Mouse (Mus musculus) small intestine, adult 2 months (tissue): ENCODE measurements around the gene Tmem30b. TPM values are rescaled to one million over a fixed set of nuclear protein-coding genes. Genes with fewer than 3 reads are reported as not detected.

ENCODE experiments used
- H3K27ac ChIP-seq: fragments of 200-500 bp; 2 replicates; pipeline ENCODE4 v1.5.1; 2012; ENCODE audit warnings: low read depth, low read length, control low read depth, inconsistent platforms; ENCODE audit not compliant: insufficient read depth
- H3K27me3 ChIP-seq: fragments of 200-500 bp; 2 replicates; pipeline ENCODE4 v1.6.1; 2012; ENCODE audit warnings: mild to moderate bottlenecking, moderate library complexity, low read length, inconsistent platforms; ENCODE audit not compliant: control insufficient read depth, insufficient read depth
- H3K36me3 ChIP-seq: fragments of 200-500 bp; 2 replicates; pipeline ENCODE4 v1.6.1; 2012; ENCODE audit warnings: mild to moderate bottlenecking, low read length, control low read depth, inconsistent platforms; ENCODE audit not compliant: control insufficient read depth, insufficient read depth
- H3K4me1 ChIP-seq: fragments of 200-500 bp; 2 replicates; pipeline ENCODE4 v1.6.1; 2012; ENCODE audit warnings: low read length, inconsistent platforms, mixed read lengths; ENCODE audit not compliant: control insufficient read depth, insufficient read depth, insufficient read length
- H3K4me3 ChIP-seq: fragments of 200-500 bp; 2 replicates; pipeline ENCODE4 v1.5.1; 2012; ENCODE audit warnings: low read depth, mild to moderate bottlenecking, control low read depth, inconsistent platforms, low read length, moderate library complexity
- CTCF ChIP-seq: fragments of 200-500 bp; IDR thresholded peaks from 2 replicates; pipeline ENCODE4 v1.5.1; 2012; ENCODE audit warnings: low read depth, mild to moderate bottlenecking, control low read depth, inconsistent platforms, low read length, moderate library complexity, mixed read lengths; ENCODE audit not compliant: insufficient replicate concordance, insufficient read length; ENCODE audit errors: extremely low read depth
- POLR2A ChIP-seq: fragments of 200-500 bp; IDR thresholded peaks from 2 replicates; pipeline ENCODE4 v1.6.1; 2012; ENCODE audit warnings: low read depth, mild to moderate bottlenecking, control low read depth, inconsistent platforms, low read length, moderate library complexity
- WGBS: fragments of 180-500 bp; shearing (Covaris S2); methylation state at CpG from one replicate; pipeline ENCODE4 v1.1.7; 2018; 5-methylcytosine and 5-hydroxymethylcytosine counted together
- polyA plus RNA-seq: library from polyadenylated mRNA; depleted of rRNA; stranded (reverse); fragments of >200 nt; gene quantifications from 2 replicates; pipeline ENCODE4 v1.2.3, GENCODE M21; 2012

Gene Tmem30b
- polyA plus RNA-seq, 1 experiment: 184 TPM

- H3K36me3 ChIP-seq: no peaks in the 10 kb centered on the region
- no peak overlapping the region for H3K27ac ChIP-seq
- no peaks in the 10 kb centered on the region for H3K27me3 ChIP-seq
- TF ChIP-seq POLR2A: no peak
- no peak for TF ChIP-seq CTCF
- no peak overlapping the region for H3K4me3 ChIP-seq
- peaks cover 6% of the 10 kb centered on the region; the same call in 1 of the 2 replicates for H3K4me1 ChIP-seq
- WGBS: 81% methylated on average over 8 of the region's 8 CpGs
These were observed 20.8 kb downstream of the Tmem30b start for GRCm38 (mm10) chr12:73525254-73525885.

- no peak overlapping the region for H3K4me3 ChIP-seq
- no peaks in the 10 kb centered on the region for H3K36me3 ChIP-seq
- no peaks in the 10 kb centered on the region for H3K27me3 ChIP-seq
- H3K4me1 ChIP-seq: no peaks in the 10 kb centered on the region
- no peak for TF ChIP-seq POLR2A
- TF ChIP-seq CTCF: no peak
- 85% methylated on average over 12 of the region's 12 CpGs for WGBS
- H3K27ac ChIP-seq: no peak overlapping the region
These were observed 23.1 kb downstream of the Tmem30b start for GRCm38 (mm10) chr12:73523066-73523465.

GRCm38 (mm10) chr12:73521944-73522343, 24.2 kb downstream of the Tmem30b start:
- WGBS: 87% methylated on average over 3 of the region's 3 CpGs
- H3K27ac ChIP-seq: no peak overlapping the region
- TF ChIP-seq CTCF: no peak
- TF ChIP-seq POLR2A: no peak
- H3K27me3 ChIP-seq: no peaks in the 10 kb centered on the region
- no peaks in the 10 kb centered on the region for H3K36me3 ChIP-seq
- H3K4me1 ChIP-seq: no peaks in the 10 kb centered on the region
- no peak overlapping the region for H3K4me3 ChIP-seq

GRCm38 (mm10) chr12:73521238-73521841, 24.9 kb downstream of the Tmem30b start:
- 55% methylated on average over 15 of the region's 15 CpGs for WGBS
- TF ChIP-seq POLR2A (no peak), CTCF (no peak)
- Histone ChIP-seq H3K27ac (no peak overlapping the region), H3K36me3 (no peaks in the 10 kb centered on the region), H3K4me1 (no peaks in the 10 kb centered on the region), H3K27me3 (no peaks in the 10 kb centered on the region), H3K4me3 (no peak overlapping the region)

GRCm38 (mm10) chr12:73517768-73518167, 28.4 kb downstream of the Tmem30b start:
- Histone ChIP-seq H3K4me3 (no peak overlapping the region), H3K27ac (no peak overlapping the region), H3K36me3 (no peaks in the 10 kb centered on the region), H3K4me1 (no peaks in the 10 kb centered on the region), H3K27me3 (no peaks in the 10 kb centered on the region)
- WGBS: 58% methylated on average over 12 of the region's 12 CpGs
- TF ChIP-seq CTCF: no peak
- no peak for TF ChIP-seq POLR2A

GRCm38 (mm10) chr12:73517022-73517709, 29.0 kb downstream of the Tmem30b start:
- 40% methylated on average over 15 of the region's 15 CpGs for WGBS
- Histone ChIP-seq H3K36me3 (no peaks in the 10 kb centered on the region), H3K4me3 (no peak overlapping the region), H3K27ac (no peak overlapping the region), H3K27me3 (no peaks in the 10 kb centered on the region), H3K4me1 (no peaks in the 10 kb centered on the region)
- TF ChIP-seq POLR2A: no peak
- peak; percentile 80; the same call in 1 of the 2 replicates for TF ChIP-seq CTCF

- Histone ChIP-seq H3K4me3 (no peak overlapping the region), H3K27me3 (no peaks in the 10 kb centered on the region), H3K27ac (no peak overlapping the region), H3K4me1 (no peaks in the 10 kb centered on the region), H3K36me3 (no peaks in the 10 kb centered on the region)
- 87% methylated on average over 8 of the region's 8 CpGs for WGBS
- TF ChIP-seq CTCF (no peak), POLR2A (no peak)
These were observed 29.7 kb downstream of the Tmem30b start for GRCm38 (mm10) chr12:73516516-73516915.

GRCm38 (mm10) chr12:73514722-73515121, 31.5 kb downstream of the Tmem30b start:
- no peak overlapping the region for H3K4me3 ChIP-seq
- H3K27ac ChIP-seq: no peak overlapping the region
- WGBS: 59% methylated on average over 6 of the region's 6 CpGs
- H3K36me3 ChIP-seq: no peaks in the 10 kb centered on the region
- H3K27me3 ChIP-seq: no peaks in the 10 kb centered on the region
- H3K4me1 ChIP-seq: no peaks in the 10 kb centered on the region
- TF ChIP-seq POLR2A (no peak), CTCF (no peak)
